Mouse (Mus musculus) CH12.LX (cell line): ENCODE measurements at regions not wholly inside any gene's neighbourhood (a gene's known extent, or its start where the extent isn't known, plus 50 kb on each side); places are given as distances from the start of the nearest gene placed in this dataset.

Source experiments
- DNase-seq: peaks from one replicate; pipeline ENCODE4 v3.0.0-alpha.2; 2013; ENCODE audit errors: extremely low read depth
- H3K27ac ChIP-seq: 2 replicates; pipeline ENCODE4 v1.5.1; 2012; ENCODE audit warnings: low read depth, mild to moderate bottlenecking, control low read depth, moderate library complexity; ENCODE audit not compliant: insufficient read depth
- H3K27me3 ChIP-seq: replicated peaks from 2 replicates; pipeline ENCODE3; 2012; ENCODE audit warnings: inconsistent platforms
- H3K36me3 ChIP-seq, 2 experiments: replicated peaks in 1 of 2; 2 replicates each; pipeline versions ENCODE3 to v1.6.1; 2012; ENCODE audit warnings: inconsistent platforms in 1 of 2, low read length in 1 of 2, mild to moderate bottlenecking in 1 of 2, mixed read lengths in 1 of 2, moderate library complexity in 1 of 2; ENCODE audit not compliant: control insufficient read depth in 1 of 2, insufficient read depth in 1 of 2
- H3K4me1 ChIP-seq, 2 experiments: 2 replicates each; pipeline ENCODE4 v1.6.1; 2012; ENCODE audit warnings: inconsistent platforms in 1 of 2, moderate library complexity in 1 of 2; ENCODE audit not compliant: insufficient read depth in 2 of 2, control insufficient read depth in 1 of 2
- H3K4me2 ChIP-seq: 2 replicates; pipeline ENCODE4 v1.6.1; 2012; ENCODE audit warnings: low read depth, mild to moderate bottlenecking, control low read depth; ENCODE audit not compliant: poor library complexity, insufficient read depth, severe bottlenecking
- H3K4me3 ChIP-seq, 3 experiments: fragments of 150-350 bp in 1 of 3; sonication (generic) in 1 of 3; replicated peaks in 1 of 3; 2 replicates each; pipeline versions ENCODE3 to v1.5.1; 2011 to 2012; ENCODE audit warnings: low read depth in 2 of 3, low read length in 2 of 3, mild to moderate bottlenecking in 2 of 3, moderate library complexity in 2 of 3, control low read depth in 1 of 3, improper control_type of control experiment in 1 of 3, inconsistent platforms in 1 of 3, mixed read lengths in 1 of 3; ENCODE audit not compliant: poor library complexity in 1 of 3
- H3K79me2 ChIP-seq: replicated peaks from 2 replicates; pipeline ENCODE4 v1.6.1; 2012; ENCODE audit warnings: mild to moderate bottlenecking, moderate library complexity; ENCODE audit not compliant: control insufficient read depth, poor library complexity, insufficient read depth, severe bottlenecking; ENCODE audit errors: extremely low read depth
- H3K9ac ChIP-seq: 2 replicates; pipeline ENCODE4 v1.6.1; 2012; ENCODE audit warnings: low read depth, mild to moderate bottlenecking, control low read depth, moderate library complexity; ENCODE audit not compliant: insufficient read depth
- H3K9me3 ChIP-seq: replicated peaks from 2 replicates; pipeline ENCODE3; 2012; ENCODE audit warnings: low read length, inconsistent platforms, mixed read lengths
- BHLHE40 ChIP-seq: IDR thresholded peaks from 2 replicates; pipeline ENCODE4 v1.6.1; 2011; ENCODE audit warnings: mild to moderate bottlenecking, low read depth, low read length, improper control_type of control experiment
- CHD1 ChIP-seq: IDR thresholded peaks from 2 replicates; pipeline ENCODE4 v1.6.1; 2012; ENCODE audit warnings: low read depth, low read length, improper control_type of control experiment, inconsistent platforms
- CHD2 ChIP-seq: IDR thresholded peaks from 2 replicates; pipeline ENCODE4 v1.6.1; 2011; ENCODE audit warnings: low read length, improper control_type of control experiment
- CTCF ChIP-seq, 2 experiments: IDR thresholded peaks in 1 of 2; conservative IDR thresholded peaks in 1 of 2; 2 replicates each; pipeline ENCODE4 v1.5.1; 2011 to 2012; ENCODE audit warnings: low read depth in 2 of 2, low read length in 2 of 2, improper control_type of control experiment in 1 of 2, inconsistent platforms in 1 of 2, mild to moderate bottlenecking in 1 of 2, moderate library complexity in 1 of 2
- E2F4 ChIP-seq: IDR thresholded peaks from 2 replicates; pipeline ENCODE4 v1.6.1; 2011; ENCODE audit warnings: low read depth, low read length, improper control_type of control experiment; ENCODE audit not compliant: insufficient replicate concordance
- ELF1 ChIP-seq: IDR thresholded peaks from 2 replicates; pipeline ENCODE4 v1.6.1; 2014; ENCODE audit warnings: low read depth, mild to moderate bottlenecking, inconsistent platforms, low read length, improper control_type of control experiment
- ETS1 ChIP-seq: conservative IDR thresholded peaks from 2 replicates; pipeline ENCODE4 v1.6.1; 2012; ENCODE audit warnings: low read depth, mild to moderate bottlenecking, inconsistent platforms, low read length, improper control_type of control experiment, moderate library complexity
- GABPA ChIP-seq: IDR thresholded peaks from 2 replicates; pipeline ENCODE4 v1.6.1; 2012; ENCODE audit warnings: low read depth, low read length, improper control_type of control experiment, inconsistent platforms; ENCODE audit not compliant: insufficient replicate concordance
- HCFC1 ChIP-seq: IDR thresholded peaks from 2 replicates; pipeline ENCODE4 v1.6.1; 2012; ENCODE audit warnings: low read depth, mild to moderate bottlenecking, inconsistent platforms, low read length, improper control_type of control experiment
- IRF4 ChIP-seq: IDR thresholded peaks from 2 replicates; pipeline ENCODE4 v1.6.1; 2014; ENCODE audit warnings: low read depth, mild to moderate bottlenecking, inconsistent platforms, low read length, improper control_type of control experiment
- JUN ChIP-seq: IDR thresholded peaks from 2 replicates; pipeline ENCODE4 v1.6.1; 2011; ENCODE audit warnings: low read depth, mild to moderate bottlenecking, low read length, improper control_type of control experiment, moderate library complexity; ENCODE audit not compliant: insufficient read depth
- JUND ChIP-seq: conservative IDR thresholded peaks from 2 replicates; pipeline ENCODE4 v1.6.1; 2011; ENCODE audit warnings: low read depth, low read length, improper control_type of control experiment
- KAT2A ChIP-seq: IDR thresholded peaks from 2 replicates; pipeline ENCODE4 v1.6.1; 2012; ENCODE audit warnings: low read length, improper control_type of control experiment, inconsistent platforms; ENCODE audit not compliant: insufficient replicate concordance
- MAX ChIP-seq: IDR thresholded peaks from 2 replicates; pipeline ENCODE4 v1.6.1; 2011; ENCODE audit warnings: low read length, improper control_type of control experiment
- NELFE ChIP-seq: IDR thresholded peaks from 2 replicates; pipeline ENCODE4 v1.6.1; 2011; ENCODE audit warnings: low read depth, low read length, improper control_type of control experiment
- NRF1 ChIP-seq: IDR thresholded peaks from 2 replicates; pipeline ENCODE4 v1.6.1; 2014; ENCODE audit warnings: low read depth, mild to moderate bottlenecking, inconsistent platforms, low read length, improper control_type of control experiment, moderate library complexity
- POLR2AphosphoS2 ChIP-seq: IDR thresholded peaks from 2 replicates; pipeline ENCODE4 v1.6.1; 2011; ENCODE audit warnings: low read depth, low read length, improper control_type of control experiment
- RAD21 ChIP-seq: IDR thresholded peaks from 2 replicates; pipeline ENCODE4 v1.6.1; 2011; ENCODE audit warnings: low read depth, mild to moderate bottlenecking, low read length, improper control_type of control experiment, moderate library complexity
- RCOR1 ChIP-seq: conservative IDR thresholded peaks from 2 replicates; pipeline ENCODE4 v1.6.1; 2012; ENCODE audit warnings: low read depth, mild to moderate bottlenecking, inconsistent platforms, low read length, improper control_type of control experiment
- SMC3 ChIP-seq: IDR thresholded peaks from 2 replicates; pipeline ENCODE4 v1.6.1; 2011; ENCODE audit warnings: low read depth, low read length, improper control_type of control experiment
- TBP ChIP-seq: conservative IDR thresholded peaks from 2 replicates; pipeline ENCODE4 v1.6.1; 2011; ENCODE audit warnings: low read depth, low read length, improper control_type of control experiment
- TCF12 ChIP-seq: IDR thresholded peaks from 2 replicates; pipeline ENCODE4 v1.6.1; 2014; ENCODE audit warnings: low read depth, mild to moderate bottlenecking, inconsistent platforms, low read length, improper control_type of control experiment
- USF1 ChIP-seq: IDR thresholded peaks from 2 replicates; pipeline ENCODE4 v1.6.1; 2014; ENCODE audit warnings: low read depth, mild to moderate bottlenecking, inconsistent platforms, low read length, improper control_type of control experiment
- USF2 ChIP-seq: conservative IDR thresholded peaks from 2 replicates; pipeline ENCODE4 v1.6.1; 2011; ENCODE audit warnings: low read depth, low read length, improper control_type of control experiment
- ZMIZ1 ChIP-seq: IDR thresholded peaks from 2 replicates; pipeline ENCODE4 v1.6.1; 2012; ENCODE audit warnings: low read depth, mild to moderate bottlenecking, inconsistent platforms, low read length, improper control_type of control experiment
- ZNF384 ChIP-seq: IDR thresholded peaks from 2 replicates; pipeline ENCODE4 v1.6.1; 2012; ENCODE audit warnings: low read depth, low read length, improper control_type of control experiment, inconsistent platforms
- dilution Hi-C: fragments of 300-500 bp; cut with MboI; formaldehyde crosslinking; loops from 2 replicates; pipeline ENCODE4 v1.14.3; 2020; ENCODE audit warnings: low sequenced_read_pairs; ENCODE audit not compliant: extremely low pct_unique_long_range_greater_than_20kb, extremely low pct_ligation_motif_present
- in situ Hi-C: fragments of 300-500 bp; cut with MboI; formaldehyde crosslinking; loops from 3 replicates; pipeline ENCODE4 v1.14.3; 2019; ENCODE audit warnings: low sequenced_read_pairs, low pct_ligation_motif_present, low pct_unique_long_range_greater_than_20kb, mixed read lengths

DNA sequence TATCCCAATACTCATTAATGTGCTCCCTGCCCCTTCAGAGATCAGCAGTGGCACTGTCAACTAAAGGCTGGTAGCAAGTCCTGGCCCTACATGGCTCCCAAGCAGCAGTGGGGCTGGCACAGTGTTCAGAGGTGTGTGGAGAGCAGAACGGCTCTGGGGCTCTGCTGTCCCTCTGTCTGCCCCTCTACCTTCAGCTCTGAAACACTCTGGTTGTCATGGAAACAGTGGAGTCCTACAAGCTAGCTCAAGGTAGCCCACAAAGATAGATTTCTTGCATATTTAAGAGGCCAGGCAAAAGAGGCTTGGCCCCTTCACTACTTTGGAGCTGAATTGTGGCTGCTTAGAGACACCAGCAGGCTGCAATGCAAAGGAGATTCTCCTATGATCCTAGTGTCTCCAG, 259.6 kb downstream of the Tcerg1l start:
- Histone ChIP-seq H3K4me1 (no peaks in the 10 kb centered on the region; a peak in 1 of 4 replicates), H3K4me2 (no peak overlapping the region), H3K9ac (no peak overlapping the region), H3K79me2 (no peaks in the 10 kb centered on the region), H3K9me3 (no peaks in the 10 kb centered on the region), H3K36me3 (no peaks in the 10 kb centered on the region), H3K27me3 (peaks cover 94% of the 10 kb centered on the region), H3K4me3 (no peak overlapping the region), H3K27ac (no peak overlapping the region)
- in situ Hi-C loops (no loop called here), dilution Hi-C loops (no loop called here)
- no peak for DNase-seq
- TF ChIP-seq GABPA (no peak), MAX (no peak), CHD2 (no peak), TCF12 (no peak), POLR2AphosphoS2 (no peak), BHLHE40 (no peak), USF2 (no peak), HCFC1 (no peak), JUND (no peak), JUN (no peak), ZMIZ1 (no peak), TBP (no peak), CHD1 (no peak), SMC3 (no peak), IRF4 (no peak), E2F4 (no peak), KAT2A (no peak), ZNF384 (no peak), ETS1 (no peak)

DNA sequence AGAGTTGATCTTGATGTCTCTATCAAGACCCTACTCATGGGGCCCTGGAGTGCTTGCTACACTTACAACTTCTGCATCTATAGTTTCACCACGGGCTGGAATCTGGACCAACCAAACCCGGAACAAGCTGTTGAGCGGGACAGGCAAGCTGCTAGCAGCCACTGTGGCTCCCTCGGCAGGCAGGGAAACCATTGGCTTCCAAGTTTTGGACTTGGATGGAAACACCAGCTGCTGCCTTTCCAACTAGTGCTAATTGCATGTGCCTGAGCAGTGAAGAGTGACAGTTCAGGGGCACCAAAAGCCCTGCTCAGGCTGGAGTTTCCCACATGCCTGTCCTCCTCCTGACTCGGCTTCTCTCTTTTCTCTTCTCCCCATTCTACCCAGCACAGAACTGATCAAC, 257.8 kb downstream of the Tcerg1l start:
- TF ChIP-seq CHD2 (no peak), NELFE (no peak), ZNF384 (no peak), CTCF (conservative IDR thresholded peaks at IDR 0.05 in 1 of 2, IDR thresholded peaks at IDR 0.05 in 1 of 2; ENCODE audit: low read depth in 2 of 2, low read length in 2 of 2) (no peak), ZMIZ1 (no peak), JUND (no peak), RCOR1 (no peak), NRF1 (no peak), JUN (no peak), RAD21 (no peak), SMC3 (no peak), ELF1 (no peak), USF1 (no peak), ETS1 (no peak)
- dilution Hi-C loops (no loop called here), in situ Hi-C loops (no loop called here)
- H3K36me3 ChIP-seq: no peaks in the 10 kb centered on the region
- no peak overlapping the region for H3K4me2 ChIP-seq
- no peak overlapping the region for H3K4me3 ChIP-seq
- H3K9me3 ChIP-seq: no peaks in the 10 kb centered on the region
- H3K27ac ChIP-seq: no peak overlapping the region
- no peak overlapping the region for H3K9ac ChIP-seq
- peaks cover 85% of the 10 kb centered on the region for H3K27me3 ChIP-seq
- H3K79me2 ChIP-seq: no peaks in the 10 kb centered on the region
- DNase-seq: no peak
- H3K4me1 ChIP-seq: no peaks in the 10 kb centered on the region; a peak in 1 of 4 replicates
